Mouse (Mus musculus) midbrain, postnatal 0 days (tissue): ENCODE measurements around the gene Eps15l1. TPM values are rescaled to one million over a fixed set of nuclear protein-coding genes. Genes with fewer than 3 reads are reported as not detected.

ENCODE experiments used
- ATAC-seq: fragments of 200-750 bp; cut with Nextera tagmentation; 2 replicates; pipeline ENCODE4 v1.8.0; 2017; ENCODE audit warnings: moderate number of reproducible peaks, mild to moderate bottlenecking, moderate TSS enrichment, moderate library complexity; ENCODE audit not compliant: low FRiP score
- DNase-seq: peaks from one replicate; pipeline ENCODE4 v3.0.0-alpha.2; 2015; ENCODE audit warnings: low spot score
- H3K27ac ChIP-seq: fragments of 300-500 bp; sonication (generic); 2 replicates; pipeline ENCODE4 v1.5.1; 2014; ENCODE audit warnings: low read depth, mild to moderate bottlenecking, low read length, mixed read lengths
- H3K27me3 ChIP-seq: fragments of 300-500 bp; sonication (generic); 2 replicates; pipeline ENCODE4 v1.6.1; 2014; ENCODE audit warnings: low read length, control low read depth, mixed read lengths; ENCODE audit not compliant: insufficient read depth
- H3K36me3 ChIP-seq: fragments of 300-500 bp; sonication (generic); 2 replicates; pipeline ENCODE4 v1.6.1; 2014; ENCODE audit warnings: low read length, control low read depth, mixed read lengths; ENCODE audit not compliant: insufficient read depth
- H3K4me1 ChIP-seq: fragments of 300-500 bp; sonication (generic); 2 replicates; pipeline ENCODE4 v1.6.1; 2014; ENCODE audit warnings: mild to moderate bottlenecking, control low read depth, antibody characterized with exemption, low read length, mixed read lengths; ENCODE audit not compliant: insufficient read depth
- H3K4me2 ChIP-seq: fragments of 300-500 bp; sonication (generic); 2 replicates; pipeline ENCODE4 v1.6.1; 2014; ENCODE audit warnings: low read depth, mild to moderate bottlenecking, low read length, mixed read lengths; ENCODE audit not compliant: poor library complexity, severe bottlenecking
- H3K4me3 ChIP-seq: fragments of 300-500 bp; sonication (generic); 2 replicates; pipeline ENCODE4 v1.5.1; 2014; ENCODE audit warnings: low read depth, mild to moderate bottlenecking, low read length, moderate library complexity
- H3K9ac ChIP-seq: fragments of 300-500 bp; sonication (generic); replicated peaks from 2 replicates; pipeline ENCODE4 v1.6.1; 2014; ENCODE audit warnings: mild to moderate bottlenecking, low read length, moderate library complexity, mixed read lengths; ENCODE audit not compliant: poor library complexity, severe bottlenecking
- H3K9me3 ChIP-seq: fragments of 300-500 bp; sonication (generic); 2 replicates; pipeline ENCODE4 v1.6.1; 2016; ENCODE audit warnings: low read length, control low read depth
- CTCF ChIP-seq: IDR thresholded peaks from 2 replicates; pipeline ENCODE4 v1.5.1; 2016; ENCODE audit warnings: antibody characterized with exemption, mild to moderate bottlenecking
- WGBS: fragments of 180-500 bp; shearing (Covaris S2); extraction: QIAGEN DNeasy Blood & Tissue Kit; methylation state at CpG from one replicate; pipeline ENCODE4 v1.1.7; 2014; 5-methylcytosine and 5-hydroxymethylcytosine counted together
- polyA plus RNA-seq: library from polyadenylated mRNA; unstranded; fragments of >200 nt; fragmentation: Nextera tagmentation; extraction: Ambion mirVana; gene quantifications from 2 replicates; pipeline ENCODE4 v1.2.1, GENCODE M21; 2015
- total RNA-seq: library from RNA; depleted of rRNA; stranded (reverse); fragments of >200 nt; gene quantifications from 2 replicates; pipeline ENCODE4 v1.2.3, GENCODE M21; 2014

Gene Eps15l1
- total and polyA plus RNA-seq, 2 experiments from 2014 or later = 51.3 to 65.7 TPM

DNA sequence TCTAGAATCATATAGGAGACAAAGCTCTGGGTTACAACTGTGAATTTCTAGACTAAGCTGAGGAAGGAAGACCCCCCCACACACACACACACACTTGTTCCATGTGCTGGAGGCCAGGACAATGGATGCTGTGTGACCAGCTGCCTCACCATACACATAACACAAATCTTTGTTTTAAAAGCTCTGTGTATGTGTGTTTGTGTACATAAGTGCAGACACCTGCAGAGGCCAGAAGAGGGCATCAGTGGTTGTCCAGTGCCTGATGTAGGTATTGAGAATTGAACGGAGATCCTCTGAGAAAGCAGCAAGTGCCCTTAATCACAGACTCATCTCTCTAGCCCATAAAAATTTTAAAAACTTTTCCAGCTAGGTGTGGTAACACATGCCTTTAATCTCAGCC is 1.7 kb upstream of the Eps15l1 start:
- no peaks in the 10 kb centered on the region for H3K9me3 ChIP-seq
- ATAC-seq = no peak
- H3K4me1 ChIP-seq = peaks cover 9% of the 10 kb centered on the region; the same call in 1 of the 2 replicates
- no peaks in the 10 kb centered on the region for H3K27me3 ChIP-seq
- 53% methylated on average over 1 of the region's 1 CpGs for WGBS
- DNase-seq = no peak
- peaks cover 3% of the 10 kb centered on the region; the same call in 1 of the 2 replicates for H3K36me3 ChIP-seq
- TF ChIP-seq CTCF = peak; percentile 58
- no peak overlapping the region for H3K4me2 ChIP-seq
- no peak overlapping the region for H3K27ac ChIP-seq
- H3K4me3 ChIP-seq = no peak overlapping the region
- H3K9ac ChIP-seq = no peak overlapping the region

DNA sequence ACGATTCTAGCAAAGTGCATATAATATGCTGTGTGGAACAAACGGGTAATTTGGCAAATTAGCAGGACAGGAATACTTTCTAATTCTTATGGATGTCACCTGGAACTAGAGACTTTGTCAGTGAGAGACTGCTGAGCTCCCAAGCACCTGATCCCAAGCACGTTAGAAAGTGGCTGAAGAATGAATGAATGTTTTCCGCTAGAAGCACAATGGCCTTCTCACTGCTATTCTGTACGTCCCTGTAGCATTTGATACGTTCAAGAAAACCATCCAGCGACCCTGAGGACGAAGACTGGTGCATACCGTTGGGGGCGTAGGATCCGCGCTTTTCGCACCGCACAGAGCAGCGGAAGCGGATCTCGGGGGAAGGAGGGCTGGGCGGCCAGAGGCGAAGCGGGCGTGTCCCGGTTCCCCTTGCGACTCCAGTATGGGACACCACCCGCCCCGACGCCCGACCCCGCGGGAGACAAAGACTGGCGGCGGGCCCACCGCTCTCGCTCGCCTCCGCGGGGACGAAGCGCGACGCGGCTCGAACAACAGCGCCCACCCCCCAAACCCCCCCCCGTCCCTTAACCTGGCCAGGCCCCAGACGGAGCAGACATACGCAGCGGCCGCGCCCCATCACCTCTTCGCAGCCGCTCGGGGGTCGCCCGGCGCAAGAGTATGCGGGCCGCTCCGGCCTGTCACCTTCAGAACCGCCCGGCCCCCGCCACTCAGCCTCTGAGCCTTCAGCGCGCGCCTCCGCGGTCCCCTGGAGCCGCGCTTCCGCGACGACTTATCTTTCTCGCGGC is 494 bp downstream of the Eps15l1 start:
- H3K4me2 ChIP-seq = peak overlapping the region; percentile 71
- no peaks in the 10 kb centered on the region for H3K9me3 ChIP-seq
- peak overlapping the region; percentile 82 for H3K4me3 ChIP-seq
- DNase-seq (peak; percentile 30), ATAC-seq (peak; percentile 76)
- peak; percentile 29; the same call in 1 of the 2 replicates for TF ChIP-seq CTCF
- peaks cover 12% of the 10 kb centered on the region for H3K4me1 ChIP-seq
- peak overlapping the region; percentile 91 for H3K9ac ChIP-seq
- H3K27me3 ChIP-seq = no peaks in the 10 kb centered on the region
- WGBS = 1% methylated on average over 59 of the region's 73 CpGs
- H3K36me3 ChIP-seq = peaks cover 6% of the 10 kb centered on the region; the same call in 1 of the 2 replicates
- H3K27ac ChIP-seq = peak overlapping the region; percentile 89

DNA sequence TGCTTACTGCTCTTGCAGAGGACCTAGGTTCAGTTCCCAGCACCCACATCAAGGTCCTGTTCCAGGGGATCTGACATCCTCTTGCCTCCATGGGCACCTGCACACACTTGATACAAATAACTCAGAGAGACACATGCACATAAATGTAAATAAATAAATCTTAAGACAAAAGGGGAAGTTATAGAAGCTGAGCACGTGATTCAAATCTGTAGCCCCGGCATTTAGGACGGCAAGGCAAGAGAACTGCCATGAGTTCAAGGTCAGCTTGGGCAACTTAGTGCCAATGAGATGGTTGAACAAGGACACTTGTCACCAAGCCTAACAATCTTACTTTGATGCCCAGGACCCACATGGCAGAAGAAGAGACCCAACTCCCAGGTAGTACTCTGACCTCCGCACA is 3.2 kb downstream of the Eps15l1 start:
- H3K4me1 ChIP-seq = peaks cover 15% of the 10 kb centered on the region
- no peak for ATAC-seq
- 94% methylated on average over 4 of the region's 4 CpGs for WGBS

DNA sequence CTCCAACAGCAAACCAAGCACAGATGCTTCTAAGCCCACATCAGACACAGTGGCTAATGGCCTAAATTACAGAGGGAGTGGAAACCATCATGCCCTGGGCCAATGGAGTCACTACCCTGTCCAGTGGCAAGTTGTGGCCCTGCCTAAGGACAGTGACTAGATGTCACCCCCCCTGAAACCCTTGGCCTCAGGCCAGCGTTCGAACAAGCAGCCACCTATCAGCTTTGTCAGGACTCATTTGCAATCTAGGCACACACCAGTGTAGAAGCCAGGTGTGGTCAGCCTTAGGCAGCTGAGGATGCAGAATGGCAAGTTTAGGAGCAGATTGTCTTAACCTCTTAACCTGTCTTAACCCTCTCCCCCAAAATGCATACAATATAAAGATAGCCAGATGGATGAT is 6.0 kb downstream of the Eps15l1 start:
- Histone ChIP-seq H3K9me3 (no peaks in the 10 kb centered on the region), H3K4me2 (no peak overlapping the region), H3K4me1 (peaks cover 14% of the 10 kb centered on the region), H3K9ac (no peak overlapping the region), H3K27me3 (no peaks in the 10 kb centered on the region), H3K27ac (no peak overlapping the region), H3K36me3 (peaks cover 9% of the 10 kb centered on the region; the same call in 1 of the 2 replicates), H3K4me3 (no peak overlapping the region)
- ATAC-seq (no peak), DNase-seq (no peak)
- WGBS = 79% methylated on average over 2 of the region's 2 CpGs
- no peak for TF ChIP-seq CTCF

More for the DNA sequence above, 3.2 kb downstream of the Eps15l1 start:
- Histone ChIP-seq H3K27ac (no peak overlapping the region), H3K9ac (no peak overlapping the region), H3K9me3 (no peaks in the 10 kb centered on the region), H3K4me2 (no peak overlapping the region), H3K27me3 (no peaks in the 10 kb centered on the region), H3K36me3 (peaks cover 9% of the 10 kb centered on the region; the same call in 1 of the 2 replicates), H3K4me3 (no peak overlapping the region)
- no peak for DNase-seq
- no peak for TF ChIP-seq CTCF

DNA sequence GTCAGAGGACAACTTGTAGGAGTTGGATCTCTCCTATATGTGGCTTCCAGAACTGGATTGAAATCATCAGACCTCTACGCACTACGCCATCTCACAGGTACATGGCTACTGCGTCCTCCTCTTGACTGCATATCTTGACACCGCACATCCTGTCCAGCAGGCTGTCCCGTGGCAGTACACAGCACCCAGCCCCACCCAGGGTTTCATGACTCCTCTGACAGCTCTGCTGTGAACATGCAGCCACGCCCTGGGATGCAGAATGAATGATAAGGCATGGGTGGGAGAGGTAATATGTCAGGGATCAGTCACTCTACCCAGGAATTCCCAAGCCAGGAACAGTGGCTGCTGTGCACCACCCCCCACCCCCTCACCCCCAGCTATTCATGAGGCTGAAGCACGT is 7.4 kb downstream of the Eps15l1 start:
- ATAC-seq (no peak), DNase-seq (no peak)
- H3K9me3 ChIP-seq = no peaks in the 10 kb centered on the region
- H3K4me1 ChIP-seq = peaks cover 9% of the 10 kb centered on the region; the same call in 1 of the 2 replicates
- no peak overlapping the region for H3K4me2 ChIP-seq
- no peak overlapping the region for H3K9ac ChIP-seq
- H3K27me3 ChIP-seq = no peaks in the 10 kb centered on the region
- no peak for TF ChIP-seq CTCF
- peaks cover 7% of the 10 kb centered on the region; the same call in 1 of the 2 replicates for H3K36me3 ChIP-seq
- H3K27ac ChIP-seq = no peak overlapping the region
- no peak overlapping the region for H3K4me3 ChIP-seq
- 92% methylated on average over 7 of the region's 7 CpGs for WGBS

DNA sequence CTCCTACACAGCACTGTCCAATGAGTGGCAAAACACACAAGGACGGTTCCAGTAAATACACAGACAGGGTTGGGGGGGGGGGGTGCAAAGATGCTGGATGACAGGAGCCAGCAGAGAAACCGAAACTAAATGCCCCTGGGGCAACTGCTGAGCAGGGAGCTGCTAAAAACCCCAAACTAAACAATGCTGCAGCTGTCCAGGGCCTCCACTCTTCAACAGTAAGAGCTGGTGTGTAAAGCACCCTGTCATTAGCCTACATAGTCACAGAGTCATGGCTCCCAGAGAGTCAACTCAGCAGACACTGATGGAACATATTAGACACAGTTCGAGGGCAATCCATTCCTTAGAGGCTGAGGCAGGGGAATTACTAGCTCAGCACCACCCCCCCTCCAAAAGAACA is 11.8 kb downstream of the Eps15l1 start:
- H3K36me3 ChIP-seq = no peaks in the 10 kb centered on the region
- DNase-seq = no peak
- H3K4me2 ChIP-seq = no peak overlapping the region
- no peak overlapping the region for H3K4me3 ChIP-seq
- WGBS = 61% methylated on average over 3 of the region's 3 CpGs
- ATAC-seq = no peak
- no peaks in the 10 kb centered on the region for H3K9me3 ChIP-seq
- H3K27me3 ChIP-seq = no peaks in the 10 kb centered on the region
- H3K9ac ChIP-seq = no peak overlapping the region
- TF ChIP-seq CTCF = no peak
- H3K27ac ChIP-seq = no peak overlapping the region
- 0 out of 2 replicates have a peak, but pooled peaks cover 2% of the 10 kb centered on the region for H3K4me1 ChIP-seq
